Mouse (Mus musculus) stomach, embryonic 14.5 days (tissue): Measurements from ENCODE around the gene Mtg1. TPM values are rescaled to one million over a fixed set of nuclear protein-coding genes. Genes with fewer than 3 reads are reported as not detected.
A peak's percentile ranks its signal among the peaks of the same experiment; 100 is the strongest.

Source experiments
- ATAC-seq: fragments of 200-750 bp; cut with Nextera tagmentation; 2 replicates; pipeline ENCODE4 v1.8.0; 2017; ENCODE audit warnings: low read depth, moderate TSS enrichment; ENCODE audit not compliant: insufficient number of reproducible peaks, insufficient read depth, low FRiP score
- H3K27ac ChIP-seq: fragments of 300-500 bp; sonication (generic); 2 replicates; pipeline ENCODE4 v1.5.1; 2014; ENCODE audit warnings: mild to moderate bottlenecking, low read length, moderate library complexity, mixed read lengths
- H3K27me3 ChIP-seq: fragments of 300-500 bp; sonication (generic); 2 replicates; pipeline ENCODE4 v1.6.1; 2014; ENCODE audit warnings: low read length, control low read depth, mixed read lengths; ENCODE audit not compliant: control insufficient read depth, insufficient read depth
- H3K36me3 ChIP-seq: fragments of 300-500 bp; sonication (generic); 2 replicates; pipeline ENCODE4 v1.6.1; 2014; ENCODE audit warnings: mild to moderate bottlenecking, control low read depth, low read length, moderate library complexity, mixed read lengths; ENCODE audit not compliant: control insufficient read depth, insufficient read depth
- H3K4me1 ChIP-seq: fragments of 300-500 bp; sonication (generic); 2 replicates; pipeline ENCODE4 v1.6.1; 2014; ENCODE audit warnings: low read length, control low read depth, mixed read lengths; ENCODE audit not compliant: control insufficient read depth, insufficient read depth
- H3K4me2 ChIP-seq: fragments of 300-500 bp; sonication (generic); replicated peaks from 2 replicates; pipeline ENCODE4 v1.6.1; 2014; ENCODE audit warnings: low read depth, low read length, control low read depth
- H3K4me3 ChIP-seq: fragments of 300-500 bp; sonication (generic); 2 replicates; pipeline ENCODE4 v1.5.1; 2014; ENCODE audit warnings: low read depth, low read length, control low read depth
- H3K9ac ChIP-seq: fragments of 300-500 bp; sonication (generic); replicated peaks from 2 replicates; pipeline ENCODE4 v1.6.1; 2014; ENCODE audit warnings: low read depth, mild to moderate bottlenecking, control low read depth, low read length, moderate library complexity, mixed read lengths
- H3K9me3 ChIP-seq: fragments of 300-500 bp; sonication (generic); 2 replicates; pipeline ENCODE4 v1.6.1; 2016; ENCODE audit warnings: low read depth, low read length, control low read depth; ENCODE audit not compliant: control insufficient read depth
- WGBS: fragments of 180-500 bp; shearing (Covaris S2); extraction: QIAGEN DNeasy Blood & Tissue Kit; methylation state at CpG from one replicate; pipeline ENCODE4 v1.1.7; 2014; 5-methylcytosine and 5-hydroxymethylcytosine counted together
- polyA plus RNA-seq: library from polyadenylated mRNA; unstranded; fragments of >200 nt; fragmentation: Nextera tagmentation; extraction: Ambion mirVana; gene quantifications from 2 replicates; pipeline ENCODE4 v1.2.1, GENCODE M21; 2014

Mtg1 gene
- polyA plus RNA-seq = 27.0 and 28.3 TPM in 2 replicates

- Histone ChIP-seq H3K4me2 (peak within 1 kb of the TSS; percentile 95), H3K4me1 (peaks cover 4% of the 10 kb centered on the region), H3K9ac (peak within 1 kb of the TSS; percentile 81), H3K36me3 (no peaks in the 10 kb centered on the region), H3K4me3 (peak within 1 kb of the TSS; percentile 66), H3K9me3 (no peaks in the 10 kb centered on the region), H3K27ac (peak within 1 kb of the TSS; percentile 44), H3K27me3 (no peaks in the 10 kb centered on the region)
- peak; percentile 94 for ATAC-seq
- WGBS = 2% methylated on average over 39 of the region's 39 CpGs
Measured at GRCm38 (mm10) chr7:140137135-140138020, at the start of gene Mtg1. Gene Mtg1 (plus strand): TSS chr7:140137564.

DNA sequence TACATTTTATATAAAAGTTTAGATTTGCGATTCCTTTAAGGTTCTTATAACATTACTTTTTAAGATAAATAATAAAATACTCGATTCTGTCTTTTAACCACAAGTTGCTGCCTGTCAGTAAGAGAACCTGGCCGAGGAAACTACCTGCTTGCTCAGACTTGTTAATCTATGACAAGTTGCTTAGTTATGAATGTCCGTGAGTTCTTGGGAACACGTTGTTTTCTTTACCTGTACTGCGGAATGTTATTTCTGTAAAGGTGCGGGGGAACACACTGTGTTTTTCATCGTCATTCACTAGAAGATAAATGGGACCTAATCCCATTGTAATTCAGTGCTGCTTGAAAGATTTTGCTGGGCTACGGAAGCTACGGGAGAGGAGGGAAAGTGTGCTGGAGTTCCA lies 46.8 kb upstream of the Mtg1 start:
- Histone ChIP-seq H3K9ac (no peak overlapping the region), H3K4me2 (no peak overlapping the region), H3K27ac (no peak overlapping the region), H3K4me1 (peaks cover 5% of the 10 kb centered on the region; the same call in 1 of the 2 replicates), H3K4me3 (no peak overlapping the region), H3K36me3 (no peaks in the 10 kb centered on the region), H3K9me3 (no peaks in the 10 kb centered on the region), H3K27me3 (no peaks in the 10 kb centered on the region)
- no peak for ATAC-seq
- 64% methylated on average over 10 of the region's 10 CpGs for WGBS

DNA sequence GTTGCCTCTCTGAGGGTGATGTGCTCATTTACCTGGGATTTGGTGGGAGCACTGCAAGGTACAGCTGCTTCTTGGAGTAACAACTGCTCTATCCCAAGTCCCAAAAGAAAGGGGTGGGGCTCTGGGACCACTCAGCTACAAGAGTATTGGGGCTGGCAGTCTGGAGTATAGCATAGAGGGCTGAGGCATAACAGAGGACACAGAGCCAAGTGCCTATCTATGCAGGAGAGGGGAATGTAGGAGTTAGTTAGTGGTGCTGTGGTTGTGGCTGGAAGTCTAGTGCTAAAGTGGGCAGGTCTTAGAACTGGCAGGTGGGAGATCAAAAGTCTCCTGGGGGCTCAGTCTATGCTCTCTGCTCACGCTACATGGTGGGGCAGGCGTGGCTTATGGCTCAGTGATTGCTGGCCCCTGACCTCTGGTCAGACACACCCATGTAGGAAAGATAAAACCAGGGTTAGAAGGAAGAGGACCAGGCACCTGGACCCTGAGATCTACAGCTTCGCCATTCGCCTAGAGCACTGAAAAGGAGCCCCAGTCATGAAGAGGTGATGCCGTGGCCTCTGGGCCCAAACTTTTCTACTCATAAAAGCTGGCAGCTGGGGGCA lies 44.3 kb upstream of the Mtg1 start, which contains the start of gene Prap1:
TSS of gene Prap1 (plus strand) at position 472 of the 605 bp plus-strand sequence.
- WGBS = 60% methylated on average over 5 of the region's 5 CpGs
- H3K36me3 ChIP-seq = no peaks in the 10 kb centered on the region
- no peak within 1 kb of the TSS for H3K27ac ChIP-seq
- no peaks in the 10 kb centered on the region for H3K27me3 ChIP-seq
- no peak for ATAC-seq
- H3K4me2 ChIP-seq = no peak within 1 kb of the TSS
- H3K4me3 ChIP-seq = no peak within 1 kb of the TSS
- peaks cover 5% of the 10 kb centered on the region; the same call in 1 of the 2 replicates for H3K4me1 ChIP-seq
- no peak within 1 kb of the TSS for H3K9ac ChIP-seq
- no peaks in the 10 kb centered on the region for H3K9me3 ChIP-seq

GRCm38 (mm10) chr7:140094954-140095353 lies 42.4 kb upstream of the Mtg1 start:
- 46% methylated on average over 5 of the region's 5 CpGs for WGBS
- Histone ChIP-seq H3K27ac (no peak overlapping the region), H3K4me3 (no peak overlapping the region), H3K9ac (no peak overlapping the region), H3K27me3 (no peaks in the 10 kb centered on the region), H3K36me3 (no peaks in the 10 kb centered on the region), H3K4me2 (no peak overlapping the region), H3K4me1 (peaks cover 5% of the 10 kb centered on the region; the same call in 1 of the 2 replicates), H3K9me3 (no peaks in the 10 kb centered on the region)
- 0 out of 2 replicates have a peak, but pooled peaks have one; percentile 19 for ATAC-seq

DNA sequence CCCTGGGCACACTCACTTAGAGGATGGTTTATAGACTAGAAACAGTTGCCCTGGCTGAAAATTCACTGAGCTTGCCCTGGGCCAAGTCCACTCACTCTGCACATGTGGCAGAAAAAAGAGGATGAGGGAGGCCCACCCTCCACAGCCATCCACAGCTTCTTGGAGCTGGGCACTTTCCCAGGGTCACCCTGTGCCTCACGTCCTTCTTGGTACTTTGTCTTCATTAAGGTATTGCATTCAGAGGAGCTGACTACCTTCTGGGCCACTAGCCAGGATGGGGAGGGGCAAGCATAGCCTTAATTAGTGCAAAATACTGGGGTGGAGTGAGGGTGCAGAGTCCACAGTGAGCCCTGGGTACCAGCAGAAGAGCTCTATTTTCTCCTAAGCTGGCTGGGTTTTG lies 41.8 kb upstream of the Mtg1 start:
- 29% methylated on average over 1 of the region's 1 CpGs for WGBS
- no peak for ATAC-seq

GRCm38 (mm10) chr7:140096055-140096454 lies 41.3 kb upstream of the Mtg1 start:
- Histone ChIP-seq H3K4me3 (no peak overlapping the region), H3K9ac (no peak overlapping the region), H3K27ac (no peak overlapping the region), H3K9me3 (no peaks in the 10 kb centered on the region), H3K27me3 (no peaks in the 10 kb centered on the region), H3K36me3 (no peaks in the 10 kb centered on the region), H3K4me2 (no peak overlapping the region), H3K4me1 (peaks cover 5% of the 10 kb centered on the region; the same call in 1 of the 2 replicates)
- ATAC-seq = no peak

More for the DNA sequence above, 41.8 kb upstream of the Mtg1 start:
- Histone ChIP-seq H3K27ac (no peak overlapping the region), H3K9ac (no peak overlapping the region), H3K4me1 (peaks cover 5% of the 10 kb centered on the region; the same call in 1 of the 2 replicates), H3K4me3 (no peak overlapping the region), H3K36me3 (no peaks in the 10 kb centered on the region), H3K27me3 (no peaks in the 10 kb centered on the region), H3K9me3 (no peaks in the 10 kb centered on the region), H3K4me2 (no peak overlapping the region)

DNA sequence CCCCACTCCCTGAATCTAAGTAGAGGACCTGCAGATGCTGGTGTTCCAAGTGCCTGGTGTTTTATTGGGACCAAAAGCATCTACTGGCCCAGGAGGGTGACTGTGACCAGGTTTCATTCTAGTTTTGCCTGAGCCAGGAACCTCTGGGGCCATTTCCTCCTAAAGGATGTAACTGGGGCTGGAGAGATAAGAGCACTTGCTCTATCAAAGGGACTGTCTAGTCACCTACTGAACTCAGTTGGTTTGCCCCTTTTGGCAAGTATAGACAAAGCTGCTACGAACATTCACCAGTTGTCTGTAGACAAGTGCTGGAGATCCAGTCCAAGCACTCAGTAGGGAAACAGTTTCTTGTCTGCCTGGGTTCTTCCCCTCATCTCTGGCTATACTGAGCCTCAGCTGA lies 38.9 kb upstream of the Mtg1 start:
- H3K4me3 ChIP-seq = no peak overlapping the region
- no peaks in the 10 kb centered on the region for H3K9me3 ChIP-seq
- H3K27ac ChIP-seq = no peak overlapping the region
- H3K27me3 ChIP-seq = no peaks in the 10 kb centered on the region
- no peak for ATAC-seq
- no peak overlapping the region for H3K4me2 ChIP-seq
- WGBS = 88% methylated on average over 1 of the region's 1 CpGs
- H3K9ac ChIP-seq = no peak overlapping the region
- no peaks in the 10 kb centered on the region for H3K36me3 ChIP-seq
- H3K4me1 ChIP-seq = peaks cover 5% of the 10 kb centered on the region; the same call in 1 of the 2 replicates

DNA sequence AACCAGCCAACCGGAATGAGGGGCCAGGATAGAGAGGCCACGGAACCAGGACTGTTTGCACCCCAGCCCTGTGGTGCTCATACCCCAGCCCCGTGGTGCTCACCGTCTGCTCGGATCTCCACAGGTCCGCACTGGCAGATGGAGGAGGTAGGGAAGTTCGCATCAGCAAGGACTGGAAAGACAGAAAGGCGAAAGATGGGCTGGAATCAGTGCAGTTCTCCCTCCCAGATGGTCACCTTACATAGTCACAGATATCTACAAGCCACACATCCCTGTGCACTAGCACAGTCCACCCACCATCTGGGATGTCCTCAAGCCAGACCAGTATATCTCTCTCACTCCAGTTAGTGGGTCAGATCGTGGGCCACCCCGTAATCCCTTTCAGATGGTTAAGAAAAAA lies 35.9 kb upstream of the Mtg1 start:
- WGBS = 80% methylated on average over 10 of the region's 10 CpGs
- Histone ChIP-seq H3K4me3 (peak overlapping the region; percentile 33; the same call in 1 of the 2 replicates), H3K4me2 (peak overlapping the region; percentile 76), H3K27me3 (no peaks in the 10 kb centered on the region), H3K36me3 (peaks cover 11% of the 10 kb centered on the region; the same call in 1 of the 2 replicates), H3K9ac (peak overlapping the region; percentile 25; the same call in 1 of the 2 replicates), H3K27ac (no peak overlapping the region), H3K9me3 (no peaks in the 10 kb centered on the region), H3K4me1 (no peaks in the 10 kb centered on the region)
- ATAC-seq = no peak
